Mouse (Mus musculus): ENCODE data around the gene Zfp420. TPM values are rescaled to one million over a fixed set of nuclear protein-coding genes. Genes with fewer than 3 reads are reported as not detected.

Gene Zfp420
- total RNA-seq, 4 experiments from 2014 or later = 14.9 to 23.0 (median 17.0) TPM

GRCm38 (mm10) chr7:29898351-29898750, 38.6 kb downstream of the Zfp420 start:
- DNase-seq (ENCODE audit: low spot score in 2 of 2) = no peak

GRCm38 (mm10) chr7:29904101-29904500, 44.3 kb downstream of the Zfp420 start:
- no peak for DNase-seq (ENCODE audit: low spot score in 2 of 2)

- peak; percentile 71 to 78 for DNase-seq (ENCODE audit: low spot score in 2 of 2)
Observed at GRCm38 (mm10) chr7:29905966-29906681, 46.3 kb downstream of the Zfp420 start, which contains the start of gene Zfp27. Gene Zfp27 (minus strand): TSS chr7:29906572.

GRCm38 (mm10) chr7:29906682-29907058, 46.9 kb downstream of the Zfp420 start:
- no peak for DNase-seq (ENCODE audit: low spot score in 2 of 2)

GRCm38 (mm10) chr7:29907206-29907605, 47.4 kb downstream of the Zfp420 start:
- DNase-seq (ENCODE audit: low spot score in 2 of 2) = no peak

- DNase-seq (ENCODE audit: low spot score in 2 of 2) = peak; percentile 75 to 78
Observed at GRCm38 (mm10) chr7:29908130-29908950, 48.6 kb downstream of the Zfp420 start, which contains the start of gene Zfp383. Gene Zfp383 (plus strand): TSS chr7:29908223.

GRCm38 (mm10) chr7:29910252-29910651, 50.5 kb downstream of the Zfp420 start:
- DNase-seq (ENCODE audit: low spot score in 2 of 2) = no peak

GRCm38 (mm10) chr7:29912172-29912571, 52.4 kb downstream of the Zfp420 start:
- no peak for DNase-seq (ENCODE audit: low spot score in 2 of 2)

GRCm38 (mm10) chr7:29917371-29918061, 57.7 kb downstream of the Zfp420 start:
- DNase-seq (ENCODE audit: low spot score in 2 of 2) = no peak

- DNase-seq (ENCODE audit: low spot score in 2 of 2) = no peak
Observed at GRCm38 (mm10) chr7:29918062-29918453, 58.3 kb downstream of the Zfp420 start.

GRCm38 (mm10) chr7:29921439-29922093, 61.8 kb downstream of the Zfp420 start:
- no peak for DNase-seq (ENCODE audit: low spot score in 2 of 2)

GRCm38 (mm10) chr7:29922780-29923179, 63.0 kb downstream of the Zfp420 start:
- no peak for DNase-seq (ENCODE audit: low spot score in 2 of 2)

Small RNAs within 50 kb of the gene (microRNA-seq; reads per million reads assigned to microRNA genes)
- gene Mir7668 = 0 reads per million in 2 experiments

Other genes starting within 250 kb of the Zfp420 start
- gene Catsperg2, start 132.9 kb upstream of the Zfp420 start, total RNA-seq (2022) = under 1 TPM in 2 of 4 experiments, not detected in 2; 0.24 to 0.57 TPM
- 10 to 100 TPM; 17.7 to 18.8 (median 18.2) TPM for gene Zfp84, start 91.4 kb upstream of the Zfp420 start, total RNA-seq (2022)
- gene Zfp30, start 76.0 kb upstream of the Zfp420 start, total RNA-seq (2022) = 10 to 100 TPM; 10.2 to 11.7 (median 10.5) TPM
- 10 to 100 TPM; 20.7 to 28.9 (median 23.7) TPM for gene Zfp790, start 43.9 kb upstream of the Zfp420 start, total RNA-seq (2022)
- gene Zfp940, start 6.3 kb upstream of the Zfp420 start, total RNA-seq (2022) = 10 to 100 TPM; 18.6 to 24.0 (median 20.8) TPM
- gene Zfp27, start 46.6 kb downstream of the Zfp420 start, total RNA-seq (2022) = 10 to 100 TPM; 17.8 to 21.2 (median 18.0) TPM
- gene Zfp383, start 48.2 kb downstream of the Zfp420 start, total RNA-seq (2022) = 10 to 100 TPM in 1 of 4 experiments, 1 to 10 TPM in 3; 8.3 to 11.0 (median 9.2) TPM
- 10 to 100 TPM; 17.2 to 19.9 (median 18.2) TPM for gene Zfp74, start 94.1 kb downstream of the Zfp420 start, total RNA-seq (2022)
- 1 to 10 TPM; 3.3 to 7.7 (median 4.0) TPM for gene Zfp568, start 124.0 kb downstream of the Zfp420 start, total RNA-seq (2022)
- 10 to 100 TPM in 1 of 4 experiments, 1 to 10 TPM in 3; 8.5 to 10.3 (median 9.5) TPM for gene Zfp14, start 191.4 kb downstream of the Zfp420 start, total RNA-seq (2022)
- 1 to 10 TPM; 4.3 to 7.1 (median 5.1) TPM for gene Zfp82, start 212.9 kb downstream of the Zfp420 start, total RNA-seq (2022)
- not detected for gene Gm26920, start 230.4 kb downstream of the Zfp420 start, total RNA-seq (2022)
- gene Zfp566, start 230.5 kb downstream of the Zfp420 start, total RNA-seq (2022) = 10 to 100 TPM in 1 of 4 experiments, 1 to 10 TPM in 3; 5.2 to 10.9 (median 8.0) TPM
- 10 to 100 TPM; 79.6 to 96.9 (median 89.4) TPM for gene Zfp260, start 234.8 kb downstream of the Zfp420 start, total RNA-seq (2022)

Data from layer of hippocampus, adult 8-10 months (tissue).